Mouse (Mus musculus) testis, adult 2 months (tissue): ENCODE measurements at regions not wholly inside any gene's neighbourhood (a gene's known extent, or its start where the extent isn't known, plus 50 kb on each side); places are given as distances from the start of the nearest gene placed in this dataset.

Experiments used
- CTCF ChIP-seq: fragments of 200-500 bp; IDR thresholded peaks from 2 replicates; pipeline ENCODE4 v1.5.1; 2012; ENCODE audit warnings: low read depth, mild to moderate bottlenecking, inconsistent platforms, low read length, moderate library complexity; ENCODE audit not compliant: control insufficient read depth, insufficient read depth, insufficient replicate concordance
- POLR2A ChIP-seq: fragments of 200-500 bp; IDR thresholded peaks from 2 replicates; pipeline ENCODE4 v1.6.1; 2012; ENCODE audit warnings: low read depth, mild to moderate bottlenecking, inconsistent platforms, low read length, moderate library complexity; ENCODE audit not compliant: control insufficient read depth

DNA sequence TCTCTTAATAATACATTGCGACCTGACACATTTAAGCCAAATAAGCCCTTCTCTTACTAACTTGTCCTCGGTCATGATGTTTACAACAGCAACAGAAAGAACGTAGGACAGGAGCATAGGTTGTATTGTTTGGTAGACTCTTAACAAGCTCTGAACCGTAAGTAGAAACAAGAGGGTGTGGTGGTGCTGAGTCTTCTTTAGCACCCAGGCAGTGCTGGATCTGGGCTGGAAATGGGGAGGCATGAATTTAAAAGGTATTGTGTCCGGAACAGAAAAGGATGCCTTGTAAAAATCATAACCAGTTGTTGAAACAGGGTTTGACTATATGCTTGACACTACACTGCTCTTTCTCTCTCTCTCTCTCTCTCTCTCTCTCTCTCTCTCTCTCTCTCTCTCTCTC, 317.4 kb upstream of the Satb1 start:
- TF ChIP-seq POLR2A (no peak), CTCF (no peak)
